Mouse (Mus musculus): ENCODE measurements at regions not wholly inside any gene's neighbourhood (a gene's known extent, or its start where the extent isn't known, plus 50 kb on each side); places are given as distances from the start of the nearest gene placed in this dataset.

DNA sequence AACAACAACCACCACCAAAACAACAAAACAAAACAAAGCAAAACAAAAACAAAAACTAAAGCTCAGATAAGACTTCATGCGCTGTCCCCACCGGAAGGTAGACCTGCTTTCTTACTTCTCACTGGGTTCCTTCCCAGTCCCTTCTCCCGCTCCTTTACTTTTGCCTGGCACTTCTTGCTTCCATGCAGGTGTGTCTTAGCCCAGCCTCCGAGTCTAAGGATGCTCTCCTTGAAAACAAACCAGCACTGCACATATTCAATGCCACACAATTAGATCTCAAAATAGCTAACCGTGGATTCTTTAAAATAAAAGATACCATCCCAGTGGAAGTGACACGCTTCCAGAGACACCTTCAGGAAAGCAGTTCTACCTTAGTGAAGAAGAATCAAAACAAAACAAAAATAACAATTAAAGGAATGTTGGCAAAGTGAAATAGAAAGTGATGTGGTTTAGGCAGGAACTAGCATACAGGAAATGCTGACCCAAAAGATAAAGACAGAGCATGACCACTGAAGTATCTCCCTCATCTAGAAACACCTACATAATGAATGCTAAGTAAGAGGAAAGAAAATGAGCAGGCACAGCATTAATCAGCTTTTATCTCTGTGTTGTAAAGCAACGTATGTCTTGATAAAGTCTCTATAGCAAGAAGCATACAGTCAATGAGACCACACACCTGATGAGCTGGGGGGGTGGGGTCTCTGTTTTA lies 358.5 kb upstream of the Id2 start:
- Histone ChIP-seq H3K4me3 (ENCODE audit: low read depth, low read length) (no peak overlapping the region), H3K4me2 (ENCODE audit: low read depth) (no peak overlapping the region), H3K27me3 (ENCODE audit: insufficient read depth, low read length) (no peaks in the 10 kb centered on the region), H3K4me1 (ENCODE audit: insufficient read depth) (no peaks in the 10 kb centered on the region), H3K9me3 (ENCODE audit: low read length) (no peaks in the 10 kb centered on the region), H3K9ac (no peak overlapping the region), H3K27ac (ENCODE audit: low read depth, low read length) (no peak overlapping the region), H3K36me3 (ENCODE audit: insufficient read depth) (no peaks in the 10 kb centered on the region)
- WGBS: 91% methylated on average over 7 of the region's 7 CpGs
- no peak for DNase-seq
- TF ChIP-seq CTCF (IDR thresholded peaks at IDR 0.05; ENCODE audit: low read depth): no peak
- ATAC-seq: no peak

- WGBS: 20% methylated on average over 3 of the region's 3 CpGs
- Histone ChIP-seq H3K4me1 (ENCODE audit: insufficient read depth) (no peaks in the 10 kb centered on the region), H3K4me3 (ENCODE audit: low read depth, low read length) (no peak overlapping the region), H3K27me3 (ENCODE audit: insufficient read depth, low read length) (no peaks in the 10 kb centered on the region), H3K9me3 (ENCODE audit: low read length) (no peaks in the 10 kb centered on the region), H3K9ac (no peak overlapping the region), H3K36me3 (ENCODE audit: insufficient read depth) (no peaks in the 10 kb centered on the region), H3K4me2 (ENCODE audit: low read depth) (no peak overlapping the region), H3K27ac (ENCODE audit: low read depth, low read length) (no peak overlapping the region)
- TF ChIP-seq CTCF (IDR thresholded peaks at IDR 0.05; ENCODE audit: low read depth): no peak
- DNase-seq: no peak
- no peak for ATAC-seq
Observed at GRCm38 (mm10) chr12:25453356-25453755, 356.4 kb upstream of the Id2 start.

GRCm38 (mm10) chr12:25451156-25451555 lies 354.2 kb upstream of the Id2 start:
- Histone ChIP-seq H3K4me1 (ENCODE audit: insufficient read depth) (no peaks in the 10 kb centered on the region), H3K4me2 (ENCODE audit: low read depth) (no peak overlapping the region), H3K27me3 (ENCODE audit: insufficient read depth, low read length) (no peaks in the 10 kb centered on the region), H3K4me3 (ENCODE audit: low read depth, low read length) (no peak overlapping the region), H3K36me3 (ENCODE audit: insufficient read depth) (no peaks in the 10 kb centered on the region), H3K9me3 (ENCODE audit: low read length) (no peaks in the 10 kb centered on the region), H3K9ac (no peak overlapping the region), H3K27ac (ENCODE audit: low read depth, low read length) (no peak overlapping the region)
- DNase-seq (no peak), ATAC-seq (no peak)
- 97% methylated on average over 2 of the region's 2 CpGs for WGBS
- TF ChIP-seq CTCF (IDR thresholded peaks at IDR 0.05; ENCODE audit: low read depth): no peak

DNA sequence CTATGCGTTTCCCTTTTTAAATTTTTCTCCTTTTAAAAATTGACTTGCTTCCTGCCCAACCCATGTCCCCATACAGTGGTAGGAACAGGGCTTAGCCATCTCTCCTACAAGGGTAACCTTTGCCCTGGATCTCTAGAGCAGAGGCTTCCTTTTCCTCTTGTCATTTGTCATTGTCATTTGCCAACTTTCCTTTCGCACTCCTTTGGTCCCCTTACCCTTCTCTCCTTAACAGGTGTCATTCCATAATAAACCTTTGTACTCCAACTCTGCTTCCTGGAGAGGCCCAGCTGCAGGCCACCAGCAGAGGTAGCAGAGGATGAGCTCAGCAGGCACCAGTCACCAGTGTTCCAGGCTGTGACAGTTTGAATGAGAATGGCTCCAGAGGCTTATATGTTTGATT lies 347.4 kb upstream of the Id2 start:
- Histone ChIP-seq H3K9ac (no peak overlapping the region), H3K27me3 (ENCODE audit: insufficient read depth, low read length) (no peaks in the 10 kb centered on the region), H3K27ac (ENCODE audit: low read depth, low read length) (no peak overlapping the region), H3K4me2 (ENCODE audit: low read depth) (no peak overlapping the region), H3K4me1 (ENCODE audit: insufficient read depth) (no peaks in the 10 kb centered on the region), H3K36me3 (ENCODE audit: insufficient read depth) (no peaks in the 10 kb centered on the region), H3K9me3 (ENCODE audit: low read length) (no peaks in the 10 kb centered on the region), H3K4me3 (ENCODE audit: low read depth, low read length) (no peak overlapping the region)
- TF ChIP-seq CTCF (IDR thresholded peaks at IDR 0.05; ENCODE audit: low read depth): no peak
- ATAC-seq (no peak), DNase-seq (no peak)
- WGBS: 80% methylated on average over 2 of the region's 2 CpGs

DNA sequence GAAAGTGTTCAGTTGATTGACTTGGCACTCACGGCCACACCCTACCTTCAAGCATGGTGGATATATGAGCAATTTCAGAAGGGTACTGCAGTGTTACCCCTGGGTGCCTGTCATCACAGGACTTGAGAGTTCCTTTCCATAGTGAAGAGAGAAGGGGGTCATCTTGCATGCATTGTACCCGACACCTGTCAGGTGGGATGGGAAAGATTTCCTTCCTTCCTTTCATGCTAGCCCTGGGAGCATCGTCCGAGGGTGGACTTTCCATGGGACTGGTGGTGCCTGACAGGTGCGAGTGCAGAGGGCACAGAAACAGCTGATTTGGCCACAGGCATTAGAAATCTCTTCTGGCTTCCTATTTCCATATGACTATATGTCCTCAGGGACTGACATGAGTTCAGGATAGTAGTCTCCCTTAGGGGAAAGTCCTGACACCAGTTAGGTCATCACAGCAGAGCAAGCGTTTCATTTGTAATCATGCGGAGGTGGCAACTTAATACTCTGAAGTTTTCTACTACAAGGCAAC lies 342.1 kb upstream of the Id2 start:
- no peak for TF ChIP-seq CTCF (IDR thresholded peaks at IDR 0.05; ENCODE audit: low read depth)
- H3K9ac ChIP-seq: no peak overlapping the region
- H3K36me3 ChIP-seq (ENCODE audit: insufficient read depth): no peaks in the 10 kb centered on the region
- H3K4me1 ChIP-seq (ENCODE audit: insufficient read depth): no peaks in the 10 kb centered on the region
- ATAC-seq (no peak), DNase-seq (no peak)
- H3K27me3 ChIP-seq (ENCODE audit: insufficient read depth, low read length): no peaks in the 10 kb centered on the region
- no peak overlapping the region for H3K27ac ChIP-seq (ENCODE audit: low read depth, low read length)
- no peaks in the 10 kb centered on the region for H3K9me3 ChIP-seq (ENCODE audit: low read length)
- 96% methylated on average over 7 of the region's 7 CpGs for WGBS
- H3K4me3 ChIP-seq (ENCODE audit: low read depth, low read length): no peak overlapping the region
- no peak overlapping the region for H3K4me2 ChIP-seq (ENCODE audit: low read depth)

GRCm38 (mm10) chr12:25438217-25439028 lies 341.5 kb upstream of the Id2 start:
- H3K9me3 ChIP-seq (ENCODE audit: low read length): no peaks in the 10 kb centered on the region
- no peak overlapping the region for H3K4me2 ChIP-seq (ENCODE audit: low read depth)
- no peak for ATAC-seq
- no peaks in the 10 kb centered on the region for H3K27me3 ChIP-seq (ENCODE audit: insufficient read depth, low read length)
- no peak overlapping the region for H3K9ac ChIP-seq
- no peak for TF ChIP-seq CTCF (IDR thresholded peaks at IDR 0.05; ENCODE audit: low read depth)
- DNase-seq: no peak
- 55% methylated on average over 8 of the region's 8 CpGs for WGBS
- H3K4me1 ChIP-seq (ENCODE audit: insufficient read depth): no peaks in the 10 kb centered on the region
- H3K36me3 ChIP-seq (ENCODE audit: insufficient read depth): no peaks in the 10 kb centered on the region
- H3K27ac ChIP-seq (ENCODE audit: low read depth, low read length): no peak overlapping the region
- H3K4me3 ChIP-seq (ENCODE audit: low read depth, low read length): no peak overlapping the region

DNA sequence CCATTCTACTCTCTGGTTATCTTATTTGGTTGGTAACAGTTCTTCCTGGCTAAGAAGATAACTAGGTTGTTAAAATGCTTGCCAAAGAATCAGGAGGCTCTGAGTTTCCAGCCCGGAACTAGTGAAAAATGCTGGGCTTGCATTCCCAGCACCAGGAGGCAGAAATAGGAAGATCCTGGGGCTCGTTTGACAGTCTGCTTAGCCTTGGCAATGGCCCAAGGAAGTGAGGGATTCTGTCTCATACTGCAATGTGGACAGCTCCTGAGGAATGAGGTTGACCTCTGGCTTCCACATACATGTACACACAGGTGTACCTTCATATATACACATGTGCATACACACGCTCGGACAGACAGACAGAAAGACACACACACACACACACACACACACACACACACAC lies 340.6 kb upstream of the Id2 start:
- no peaks in the 10 kb centered on the region for H3K9me3 ChIP-seq (ENCODE audit: low read length)
- TF ChIP-seq CTCF (IDR thresholded peaks at IDR 0.05; ENCODE audit: low read depth): no peak
- no peak overlapping the region for H3K4me2 ChIP-seq (ENCODE audit: low read depth)
- H3K27me3 ChIP-seq (ENCODE audit: insufficient read depth, low read length): no peaks in the 10 kb centered on the region
- WGBS: 61% methylated on average over 4 of the region's 4 CpGs
- no peaks in the 10 kb centered on the region for H3K36me3 ChIP-seq (ENCODE audit: insufficient read depth)
- H3K9ac ChIP-seq: no peak overlapping the region
- DNase-seq (peak; percentile 23), ATAC-seq (no peak)
- no peaks in the 10 kb centered on the region for H3K4me1 ChIP-seq (ENCODE audit: insufficient read depth)
- no peak overlapping the region for H3K27ac ChIP-seq (ENCODE audit: low read depth, low read length)
- no peak overlapping the region for H3K4me3 ChIP-seq (ENCODE audit: low read depth, low read length)

Data from forebrain, postnatal 0 days (tissue).